Mouse (Mus musculus): ENCODE results near the gene Exoc3l.

GRCm38 (mm10) chr8:105282239-105282638 is 13.7 kb downstream of the Exoc3l start:
- TF ChIP-seq CTCF (IDR thresholded peaks at IDR 0.05; ENCODE audit: borderline replicate concordance, control insufficient read depth, extremely low read depth, insufficient read depth, low read length, poor library complexity), result no peak
- no peak for TF ChIP-seq POLR2A (IDR thresholded peaks at IDR 0.05; ENCODE audit: control insufficient read depth, extremely low read depth, insufficient read depth, low read length, poor library complexity)
